Mouse (Mus musculus) CH12.LX (cell line): ENCODE measurements at regions not wholly inside any gene's neighbourhood (a gene's known extent, or its start where the extent isn't known, plus 50 kb on each side); places are given as distances from the start of the nearest gene placed in this dataset.
A peak's percentile ranks its signal among the peaks of the same experiment; 100 is the strongest.

Experiments
- DNase-seq: peaks from one replicate; pipeline ENCODE4 v3.0.0-alpha.2; 2013; ENCODE audit errors: extremely low read depth
- H3K27ac ChIP-seq: 2 replicates; pipeline ENCODE4 v1.5.1; 2012; ENCODE audit warnings: low read depth, mild to moderate bottlenecking, control low read depth, moderate library complexity; ENCODE audit not compliant: insufficient read depth
- H3K27me3 ChIP-seq: replicated peaks from 2 replicates; pipeline ENCODE3; 2012; ENCODE audit warnings: inconsistent platforms
- H3K36me3 ChIP-seq, 2 experiments: replicated peaks in 1 of 2; 2 replicates each; pipeline versions ENCODE3 to v1.6.1; 2012; ENCODE audit warnings: inconsistent platforms in 1 of 2, low read length in 1 of 2, mild to moderate bottlenecking in 1 of 2, mixed read lengths in 1 of 2, moderate library complexity in 1 of 2; ENCODE audit not compliant: control insufficient read depth in 1 of 2, insufficient read depth in 1 of 2
- H3K4me1 ChIP-seq, 2 experiments: 2 replicates each; pipeline ENCODE4 v1.6.1; 2012; ENCODE audit warnings: inconsistent platforms in 1 of 2, moderate library complexity in 1 of 2; ENCODE audit not compliant: insufficient read depth in 2 of 2, control insufficient read depth in 1 of 2
- H3K4me2 ChIP-seq: 2 replicates; pipeline ENCODE4 v1.6.1; 2012; ENCODE audit warnings: low read depth, mild to moderate bottlenecking, control low read depth; ENCODE audit not compliant: poor library complexity, insufficient read depth, severe bottlenecking
- H3K4me3 ChIP-seq, 3 experiments: fragments of 150-350 bp in 1 of 3; sonication (generic) in 1 of 3; replicated peaks in 1 of 3; 2 replicates each; pipeline versions ENCODE3 to v1.5.1; 2011 to 2012; ENCODE audit warnings: low read depth in 2 of 3, low read length in 2 of 3, mild to moderate bottlenecking in 2 of 3, moderate library complexity in 2 of 3, control low read depth in 1 of 3, improper control_type of control experiment in 1 of 3, inconsistent platforms in 1 of 3, mixed read lengths in 1 of 3; ENCODE audit not compliant: poor library complexity in 1 of 3
- H3K79me2 ChIP-seq: replicated peaks from 2 replicates; pipeline ENCODE4 v1.6.1; 2012; ENCODE audit warnings: mild to moderate bottlenecking, moderate library complexity; ENCODE audit not compliant: control insufficient read depth, poor library complexity, insufficient read depth, severe bottlenecking; ENCODE audit errors: extremely low read depth
- H3K9ac ChIP-seq: 2 replicates; pipeline ENCODE4 v1.6.1; 2012; ENCODE audit warnings: low read depth, mild to moderate bottlenecking, control low read depth, moderate library complexity; ENCODE audit not compliant: insufficient read depth
- H3K9me3 ChIP-seq: replicated peaks from 2 replicates; pipeline ENCODE3; 2012; ENCODE audit warnings: low read length, inconsistent platforms, mixed read lengths
- CHD1 ChIP-seq: IDR thresholded peaks from 2 replicates; pipeline ENCODE4 v1.6.1; 2012; ENCODE audit warnings: low read depth, low read length, improper control_type of control experiment, inconsistent platforms
- CTCF ChIP-seq, 2 experiments: IDR thresholded peaks in 1 of 2; conservative IDR thresholded peaks in 1 of 2; 2 replicates each; pipeline ENCODE4 v1.5.1; 2011 to 2012; ENCODE audit warnings: low read depth in 2 of 2, low read length in 2 of 2, improper control_type of control experiment in 1 of 2, inconsistent platforms in 1 of 2, mild to moderate bottlenecking in 1 of 2, moderate library complexity in 1 of 2
- ELF1 ChIP-seq: IDR thresholded peaks from 2 replicates; pipeline ENCODE4 v1.6.1; 2014; ENCODE audit warnings: low read depth, mild to moderate bottlenecking, inconsistent platforms, low read length, improper control_type of control experiment
- HCFC1 ChIP-seq: IDR thresholded peaks from 2 replicates; pipeline ENCODE4 v1.6.1; 2012; ENCODE audit warnings: low read depth, mild to moderate bottlenecking, inconsistent platforms, low read length, improper control_type of control experiment
- MAX ChIP-seq: IDR thresholded peaks from 2 replicates; pipeline ENCODE4 v1.6.1; 2011; ENCODE audit warnings: low read length, improper control_type of control experiment
- MAZ ChIP-seq: IDR thresholded peaks from 2 replicates; pipeline ENCODE4 v1.6.1; 2012; ENCODE audit warnings: low read depth, mild to moderate bottlenecking, inconsistent platforms, low read length, improper control_type of control experiment, moderate library complexity
- MEF2A ChIP-seq: IDR thresholded peaks from 2 replicates; pipeline ENCODE4 v1.6.1; 2014; ENCODE audit warnings: low read depth, mild to moderate bottlenecking, inconsistent platforms, low read length, improper control_type of control experiment, borderline replicate concordance
- MYC ChIP-seq: IDR thresholded peaks from 2 replicates; pipeline ENCODE4 v1.6.1; 2011; ENCODE audit warnings: low read depth, mild to moderate bottlenecking, improper control_type of control experiment, low read length
- PAX5 ChIP-seq: IDR thresholded peaks from 2 replicates; pipeline ENCODE4 v1.6.1; 2012; ENCODE audit warnings: low read length, inconsistent platforms, mixed read lengths
- POLR2A ChIP-seq: IDR thresholded peaks from 2 replicates; pipeline ENCODE4 v1.6.1; 2011; ENCODE audit warnings: low read depth, mild to moderate bottlenecking, improper control_type of control experiment, low read length
- POLR2AphosphoS2 ChIP-seq: IDR thresholded peaks from 2 replicates; pipeline ENCODE4 v1.6.1; 2011; ENCODE audit warnings: low read depth, low read length, improper control_type of control experiment
- RAD21 ChIP-seq: IDR thresholded peaks from 2 replicates; pipeline ENCODE4 v1.6.1; 2011; ENCODE audit warnings: low read depth, mild to moderate bottlenecking, low read length, improper control_type of control experiment, moderate library complexity
- RCOR1 ChIP-seq: conservative IDR thresholded peaks from 2 replicates; pipeline ENCODE4 v1.6.1; 2012; ENCODE audit warnings: low read depth, mild to moderate bottlenecking, inconsistent platforms, low read length, improper control_type of control experiment
- TBP ChIP-seq: conservative IDR thresholded peaks from 2 replicates; pipeline ENCODE4 v1.6.1; 2011; ENCODE audit warnings: low read depth, low read length, improper control_type of control experiment
- TCF12 ChIP-seq: IDR thresholded peaks from 2 replicates; pipeline ENCODE4 v1.6.1; 2014; ENCODE audit warnings: low read depth, mild to moderate bottlenecking, inconsistent platforms, low read length, improper control_type of control experiment
- UBTF ChIP-seq: IDR thresholded peaks from 2 replicates; pipeline ENCODE4 v1.6.1; 2012; ENCODE audit warnings: low read depth, mild to moderate bottlenecking, inconsistent platforms, low read length, improper control_type of control experiment, moderate library complexity
- dilution Hi-C: fragments of 300-500 bp; cut with MboI; formaldehyde crosslinking; loops from 2 replicates; pipeline ENCODE4 v1.14.3; 2020; ENCODE audit warnings: low sequenced_read_pairs; ENCODE audit not compliant: extremely low pct_unique_long_range_greater_than_20kb, extremely low pct_ligation_motif_present
- in situ Hi-C: fragments of 300-500 bp; cut with MboI; formaldehyde crosslinking; loops from 3 replicates; pipeline ENCODE4 v1.14.3; 2019; ENCODE audit warnings: low sequenced_read_pairs, low pct_ligation_motif_present, low pct_unique_long_range_greater_than_20kb, mixed read lengths

DNA sequence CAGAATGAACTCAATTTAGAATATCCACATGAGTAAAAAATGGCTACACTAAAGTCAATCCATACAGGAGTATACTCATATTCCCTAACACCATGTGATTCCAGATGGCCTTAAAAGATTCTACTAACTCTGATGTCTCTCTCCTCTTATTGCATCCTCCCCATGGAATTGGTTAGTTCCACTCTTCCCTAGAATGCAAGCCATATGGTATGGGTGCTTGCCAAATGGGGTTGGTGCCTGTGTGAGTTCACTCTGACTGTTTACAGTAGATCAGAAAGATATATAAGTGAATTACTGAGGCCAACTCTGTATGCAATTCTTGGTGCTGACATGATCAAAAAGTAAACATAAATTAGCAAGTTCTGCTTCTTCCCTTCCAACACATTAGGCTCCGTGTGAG lies 1558.2 kb upstream of the Cdh9 start:
- H3K27me3 ChIP-seq = no peaks in the 10 kb centered on the region
- H3K9ac ChIP-seq = no peak overlapping the region
- H3K4me2 ChIP-seq = no peak overlapping the region
- no peaks in the 10 kb centered on the region for H3K4me1 ChIP-seq
- peaks cover 30% of the 10 kb centered on the region for H3K9me3 ChIP-seq
- dilution Hi-C loops = no loop called here
- in situ Hi-C loops = no loop called here
- no peak for TF ChIP-seq MAZ
- no peak for TF ChIP-seq TCF12
- TF ChIP-seq HCFC1 = no peak
- TF ChIP-seq MEF2A = no peak
- no peak for TF ChIP-seq CHD1
- TF ChIP-seq POLR2AphosphoS2 = no peak
- no peak for TF ChIP-seq MAX
- TF ChIP-seq MYC = no peak
- TF ChIP-seq POLR2A = no peak
- TF ChIP-seq UBTF = no peak
- TF ChIP-seq RCOR1 = no peak
- TF ChIP-seq TBP = no peak
- no peak overlapping the region for H3K4me3 ChIP-seq
- no peak overlapping the region for H3K27ac ChIP-seq
- no peaks in the 10 kb centered on the region for H3K36me3 ChIP-seq
- no peak for DNase-seq
- H3K79me2 ChIP-seq = no peaks in the 10 kb centered on the region

GRCm38 (mm10) chr15:15220296-15220695 lies 1508.3 kb upstream of the Cdh9 start:
- no peaks in the 10 kb centered on the region for H3K36me3 ChIP-seq
- H3K4me1 ChIP-seq = no peaks in the 10 kb centered on the region
- DNase-seq = no peak
- no peak for TF ChIP-seq PAX5
- TF ChIP-seq MEF2A = no peak
- TF ChIP-seq ELF1 = no peak
- no peak for TF ChIP-seq TBP
- TF ChIP-seq RAD21 = no peak
- no peak overlapping the region for H3K27ac ChIP-seq
- H3K27me3 ChIP-seq = no peaks in the 10 kb centered on the region
- H3K9ac ChIP-seq = no peak overlapping the region
- H3K4me3 ChIP-seq = no peak overlapping the region
- no peak overlapping the region for H3K4me2 ChIP-seq
- in situ Hi-C loops = no loop called here
- H3K9me3 ChIP-seq = peaks cover 32% of the 10 kb centered on the region
- dilution Hi-C loops = no loop called here
- H3K79me2 ChIP-seq = no peaks in the 10 kb centered on the region

DNA sequence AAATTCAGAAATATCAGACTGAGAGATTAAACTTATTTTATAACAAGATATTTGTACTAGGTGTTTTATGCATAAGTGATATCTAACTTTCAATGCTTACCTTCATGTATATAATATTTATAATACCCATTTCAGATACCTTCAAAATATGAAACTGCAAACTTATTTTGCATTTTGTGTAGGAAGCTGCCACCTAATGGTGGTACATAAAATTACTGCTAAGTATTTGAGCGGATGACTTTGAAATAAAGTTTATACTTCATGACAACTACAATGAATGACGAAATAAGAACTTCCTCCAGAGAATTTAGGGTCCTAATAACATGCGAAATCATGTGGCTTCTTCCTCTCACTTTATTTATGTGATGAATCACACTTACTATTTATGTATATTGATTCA lies 1498.6 kb upstream of the Cdh9 start:
- Histone ChIP-seq H3K79me2 (no peaks in the 10 kb centered on the region), H3K4me2 (no peak overlapping the region), H3K36me3 (no peaks in the 10 kb centered on the region), H3K4me3 (no peak overlapping the region), H3K27me3 (no peaks in the 10 kb centered on the region), H3K4me1 (no peaks in the 10 kb centered on the region), H3K9ac (no peak overlapping the region), H3K27ac (no peak overlapping the region), H3K9me3 (peaks cover 23% of the 10 kb centered on the region)
- no peak for DNase-seq
- in situ Hi-C loops = no loop called here
- TF ChIP-seq RAD21 (peak; percentile 18), MAZ (no peak), CTCF (conservative IDR thresholded peaks at IDR 0.05 in 1 of 2, IDR thresholded peaks at IDR 0.05 in 1 of 2; ENCODE audit: low read depth in 2 of 2, low read length in 2 of 2) (0 out of 4 replicates have a peak, but pooled peaks of 1 of the 2 experiments have one; percentile 5)
- dilution Hi-C loops = no loop called here
